Mouse (Mus musculus): ENCODE measurements around the gene Shb. TPM values are rescaled to one million over a fixed set of nuclear protein-coding genes. Genes with fewer than 3 reads are reported as not detected.

Gene Shb
- total RNA-seq, 2 experiments from 2014 or later = 52.3 to 55.3 TPM

GRCm38 (mm10) chr4:45459375-45459774 is 72.9 kb downstream of the Shb start:
- no peak for DNase-seq (ENCODE audit: low spot score in 2 of 2)

DNA sequence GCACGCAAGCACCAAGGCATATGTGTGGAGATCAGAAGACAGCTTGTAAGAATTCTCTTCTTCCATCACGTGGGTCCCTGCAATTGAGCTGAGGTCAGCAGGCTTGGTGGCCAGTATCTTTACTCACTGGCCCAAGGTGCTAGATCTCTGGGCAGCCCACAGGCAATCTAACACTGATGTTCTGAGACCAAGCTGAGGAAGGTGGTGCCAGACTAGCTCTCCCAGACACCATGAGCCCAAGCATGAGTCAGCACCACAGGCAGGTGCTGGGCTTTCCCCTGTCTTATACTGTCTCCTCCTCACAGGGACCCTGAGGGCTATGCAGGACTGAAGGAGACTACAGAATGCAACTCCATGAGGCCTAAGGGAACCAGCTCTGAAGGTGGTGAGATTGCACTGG is 74.7 kb downstream of the Shb start:
- DNase-seq (ENCODE audit: low spot score in 2 of 2) = no peak

GRCm38 (mm10) chr4:45455001-45455400 is 77.3 kb downstream of the Shb start:
- DNase-seq (ENCODE audit: low spot score in 2 of 2) = no peak

DNA sequence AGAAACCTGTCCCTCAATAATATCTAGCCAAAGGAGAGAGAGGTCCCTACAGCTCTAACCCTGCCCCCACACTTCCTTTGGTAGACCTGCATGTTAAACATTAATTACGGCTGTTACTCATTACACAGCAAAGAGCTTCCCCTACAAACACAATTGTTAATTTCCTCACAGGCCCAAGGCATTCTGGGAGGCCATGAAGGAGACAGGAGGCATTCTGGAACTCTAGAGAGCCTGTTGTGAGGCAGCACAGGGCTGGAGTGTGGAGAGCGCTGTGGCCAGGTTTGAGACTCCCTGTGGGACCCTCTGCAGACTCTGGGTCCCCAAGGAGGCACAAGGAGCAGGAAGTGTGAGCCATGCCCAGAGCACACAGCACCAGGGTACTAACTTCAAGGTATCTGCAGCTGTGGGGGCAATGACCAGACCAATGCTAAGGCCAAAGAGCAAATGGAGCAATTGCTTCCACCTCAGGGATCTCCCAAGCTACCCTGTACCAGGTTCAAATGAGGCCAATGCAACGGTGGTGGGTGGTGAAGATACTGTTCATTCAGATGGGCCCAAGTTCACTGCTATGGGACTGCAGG is 78.9 kb downstream of the Shb start:
- DNase-seq (ENCODE audit: low spot score in 2 of 2) = no peak

DNA sequence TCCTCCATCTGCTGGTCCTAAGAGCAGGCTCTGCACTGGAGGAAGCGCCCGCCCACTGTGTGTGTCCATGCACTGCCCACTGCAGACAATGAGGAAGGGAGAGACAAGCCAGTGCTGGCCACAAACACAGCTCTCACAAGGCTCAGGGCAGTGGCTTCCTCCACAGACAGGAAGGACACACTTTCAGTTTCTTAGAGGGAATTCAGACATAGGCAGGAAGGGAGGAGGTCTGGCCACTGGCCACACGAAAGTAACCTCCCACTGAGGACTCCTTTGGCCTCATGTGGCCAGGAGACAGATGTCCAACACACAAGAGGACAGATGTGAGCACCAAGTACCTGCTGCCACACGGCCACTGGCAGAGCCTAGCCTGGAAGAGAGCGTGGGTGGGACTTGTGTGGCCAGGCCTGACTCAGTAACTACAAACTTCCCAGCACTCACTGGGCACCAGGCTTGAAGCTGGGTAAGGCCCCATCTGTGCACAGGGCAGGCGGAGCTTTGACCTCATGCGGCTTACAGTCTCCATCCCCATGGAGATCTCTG is 79.6 kb downstream of the Shb start:
- DNase-seq (ENCODE audit: low spot score in 2 of 2) = no peak

DNA sequence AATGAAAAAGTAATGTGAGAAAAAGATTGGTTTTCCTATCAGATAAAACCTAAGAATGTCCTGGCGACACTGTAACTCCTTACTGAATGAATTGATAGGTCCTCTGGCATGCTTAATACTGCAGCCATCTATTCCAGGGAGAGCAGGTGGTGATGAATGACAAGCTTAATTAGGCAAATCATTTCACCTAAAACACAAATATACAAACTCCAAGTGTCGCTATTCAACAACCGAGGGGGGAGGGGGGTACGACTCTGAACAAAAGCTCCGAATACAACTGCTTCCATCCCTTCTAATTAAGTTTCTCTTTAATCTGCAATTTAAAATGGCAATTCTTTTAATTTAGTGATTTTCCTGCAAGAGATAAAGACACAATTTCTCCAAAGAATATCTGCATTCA is 83.3 kb downstream of the Shb start:
- DNase-seq (ENCODE audit: low spot score in 2 of 2) = no peak

DNA sequence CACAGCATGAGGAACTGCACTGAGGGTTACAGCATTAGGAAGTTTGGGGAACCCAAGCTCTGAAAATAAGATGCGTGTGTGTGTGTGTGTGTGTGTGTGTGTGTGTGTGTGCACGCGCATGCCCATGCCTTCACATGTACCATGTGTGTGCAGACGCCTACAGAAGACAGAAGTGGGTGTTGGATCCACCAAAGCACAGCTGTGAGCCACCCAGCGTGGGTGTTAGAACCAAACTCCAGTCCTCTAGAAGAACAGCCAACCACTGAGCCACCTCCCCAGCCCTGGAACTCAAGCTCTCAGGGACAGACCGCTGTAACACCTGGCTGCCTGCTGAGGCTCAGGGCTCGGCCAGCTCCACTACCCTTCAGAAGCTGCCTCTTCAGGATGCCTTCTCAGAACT is 83.8 kb downstream of the Shb start:
- no peak for DNase-seq (ENCODE audit: low spot score in 2 of 2)

GRCm38 (mm10) chr4:45447196-45447595 is 85.1 kb downstream of the Shb start:
- no peak for DNase-seq (ENCODE audit: low spot score in 2 of 2)

DNA sequence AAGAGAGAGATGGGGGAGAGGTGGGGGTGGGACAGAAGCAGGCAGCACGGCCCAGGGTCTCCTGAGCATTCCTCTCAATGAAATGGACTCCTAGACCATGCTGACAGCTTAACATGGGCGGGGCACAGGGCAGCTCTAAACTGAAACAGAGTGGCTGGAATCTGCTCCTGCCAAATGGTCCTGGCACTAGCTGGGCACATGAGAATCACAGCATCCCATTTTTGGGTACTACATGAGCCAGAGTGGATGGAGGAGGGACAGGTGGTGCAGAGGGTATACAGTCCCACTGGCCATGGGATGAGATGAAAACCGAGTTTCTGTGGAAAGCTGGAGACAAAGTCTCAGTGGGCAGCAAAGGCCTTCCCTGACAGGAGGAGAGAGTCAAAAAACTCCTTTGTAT is 87.0 kb downstream of the Shb start:
- DNase-seq (ENCODE audit: low spot score in 2 of 2) = no peak

DNA sequence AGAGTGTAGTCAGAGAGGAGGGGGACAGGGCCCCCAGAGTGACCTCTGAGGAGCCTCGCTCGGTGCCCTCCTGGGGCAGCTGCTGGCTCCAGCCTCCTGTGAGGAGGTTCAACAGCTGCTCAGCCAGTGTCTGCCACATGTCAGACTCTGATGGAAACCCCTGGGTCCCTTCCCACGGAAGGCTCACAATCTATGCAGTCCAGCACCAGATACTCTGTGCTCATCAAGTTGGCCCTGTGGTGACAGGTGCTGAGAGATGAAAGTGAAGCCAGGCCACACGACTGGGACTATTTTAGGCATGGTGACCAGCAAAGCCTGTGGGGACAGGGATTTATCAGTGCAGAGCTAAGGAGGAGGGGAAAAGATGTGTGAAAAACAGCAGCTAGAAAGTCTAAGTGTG is 87.5 kb downstream of the Shb start:
- no peak for DNase-seq (ENCODE audit: low spot score in 2 of 2)

GRCm38 (mm10) chr4:45443652-45444051 is 88.6 kb downstream of the Shb start:
- no peak for DNase-seq (ENCODE audit: low spot score in 2 of 2)

- no peak for DNase-seq (ENCODE audit: low spot score in 2 of 2)
Observed at GRCm38 (mm10) chr4:45442237-45442636, 90.0 kb downstream of the Shb start.

- DNase-seq (ENCODE audit: low spot score in 2 of 2) = no peak
Observed at GRCm38 (mm10) chr4:45441778-45442177, 90.5 kb downstream of the Shb start.

DNA sequence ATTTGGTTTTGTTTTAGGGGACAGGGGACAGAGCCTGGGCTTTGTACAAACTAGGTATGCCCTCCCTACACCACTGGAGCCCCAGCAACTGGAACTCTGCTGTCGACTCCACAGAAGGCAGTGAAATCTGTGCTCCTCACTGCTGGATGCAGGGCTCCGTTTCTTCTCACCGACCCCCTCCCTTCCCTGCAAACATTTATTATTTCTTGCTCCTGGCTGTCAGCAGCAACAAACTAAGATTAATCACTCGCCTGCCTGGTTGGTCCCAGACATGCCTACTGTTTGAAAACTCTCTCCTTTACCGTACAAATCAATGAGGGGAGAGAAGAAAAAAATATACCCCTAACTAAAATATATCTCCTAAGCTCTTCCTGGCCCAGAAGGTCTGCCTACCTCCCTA is 93.0 kb downstream of the Shb start:
- DNase-seq (ENCODE audit: low spot score in 2 of 2) = no peak

GRCm38 (mm10) chr4:45437010-45437409 is 95.3 kb downstream of the Shb start:
- no peak for DNase-seq (ENCODE audit: low spot score in 2 of 2)

DNA sequence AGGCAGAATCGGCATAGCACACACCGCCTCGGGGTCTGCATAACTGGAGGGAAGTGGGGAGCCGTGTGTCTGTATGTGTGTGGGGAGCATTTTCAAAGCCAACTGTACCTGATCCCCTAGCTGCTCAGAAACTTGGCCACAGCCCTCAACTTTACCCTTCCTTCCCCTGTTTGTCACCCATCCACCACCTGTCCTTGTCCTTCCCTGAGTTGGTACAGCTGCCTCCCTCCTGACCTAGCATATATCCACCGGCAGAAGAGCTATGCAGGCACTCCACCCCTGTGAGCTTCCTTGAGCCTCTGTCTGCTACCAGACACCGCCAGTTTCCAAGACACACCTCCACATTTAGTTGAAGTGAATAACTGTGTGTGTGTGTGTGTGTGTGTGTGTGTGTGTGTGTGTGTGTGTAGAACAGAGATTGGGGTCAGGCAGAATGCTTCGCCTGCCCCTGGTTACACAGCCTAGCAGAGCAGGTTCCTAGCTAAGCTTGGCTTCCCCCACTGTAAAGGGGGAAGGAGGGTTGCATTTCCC is 95.8 kb downstream of the Shb start:
- no peak for DNase-seq (ENCODE audit: low spot score in 2 of 2)

GRCm38 (mm10) chr4:45435899-45436298 is 96.4 kb downstream of the Shb start:
- no peak for DNase-seq (ENCODE audit: low spot score in 2 of 2)

GRCm38 (mm10) chr4:45434681-45435080 is 97.6 kb downstream of the Shb start:
- DNase-seq (ENCODE audit: low spot score in 2 of 2) = no peak

- DNase-seq (ENCODE audit: low spot score in 2 of 2) = no peak
Observed at GRCm38 (mm10) chr4:45434071-45434470, 98.2 kb downstream of the Shb start.

- DNase-seq (ENCODE audit: low spot score in 2 of 2) = no peak
Observed at GRCm38 (mm10) chr4:45431806-45432205, 100.5 kb downstream of the Shb start.

GRCm38 (mm10) chr4:45431316-45431715 is 101.0 kb downstream of the Shb start:
- DNase-seq (ENCODE audit: low spot score in 2 of 2) = no peak

- no peak for DNase-seq (ENCODE audit: low spot score in 2 of 2)
Observed at GRCm38 (mm10) chr4:45429451-45429850, 102.8 kb downstream of the Shb start.

DNA sequence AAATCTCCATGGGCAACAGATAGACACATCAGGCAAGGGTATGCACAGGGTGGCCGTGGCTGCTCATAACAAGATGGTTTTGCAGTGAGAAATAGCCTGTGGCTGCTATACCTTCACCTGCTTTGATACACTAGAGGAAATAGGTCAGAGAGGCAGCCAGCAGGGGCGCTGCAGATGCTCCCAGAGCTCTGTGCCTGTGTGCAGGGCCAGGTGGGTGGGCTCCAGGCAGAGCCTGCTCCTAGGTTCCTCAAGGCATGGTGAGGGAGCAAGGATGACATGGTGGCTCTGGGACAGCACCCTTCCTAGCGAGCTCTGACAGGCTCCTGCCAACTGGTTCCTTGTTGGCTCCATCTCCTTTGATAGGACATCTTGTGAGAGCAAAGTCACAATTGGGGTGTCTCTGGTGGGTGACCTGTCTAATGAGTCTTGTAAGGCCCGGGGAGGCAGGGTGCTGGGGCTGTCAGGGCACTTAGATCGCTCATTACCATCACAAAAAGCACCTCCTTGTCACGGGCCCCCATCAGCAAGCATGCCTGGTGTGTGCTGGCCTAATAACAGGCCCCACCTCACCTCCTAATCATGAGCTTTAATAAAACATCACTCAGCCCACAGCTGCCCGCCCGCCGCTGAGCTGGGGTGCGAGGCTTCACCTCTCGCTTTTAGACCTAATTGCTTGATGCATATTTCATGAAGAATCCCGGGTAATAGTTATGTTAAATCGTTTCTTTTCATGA is 105.4 kb downstream of the Shb start:
- DNase-seq (ENCODE audit: low spot score in 2 of 2) = no peak
